ENCODE assay signal across 10 mouse cellular contexts in genomic region chr10:105509146-105509895, GRCm38 (mm10).
DNase-seq lines count a peak whose midpoint lies in the region; ATAC-seq and TF ChIP-seq lines count a peak whose summit lies in the region.
"Had no signal": no experiment of that assay in that cellular context is flagged by ENCODE, and none has a peak within 500 bp of the region (broad histone marks: within the 10 kb centered on the region; RNA-seq: fewer than 3 reads in every experiment).

No protein-coding gene starts in this region.

- H3K9me3 ChIP-seq in heart, embryonic 12.5 days (replicated peaks), result no peaks in the 10 kb centered on the region
- no peaks in the 10 kb centered on the region for H3K9me3 ChIP-seq in embryonic facial prominence, embryonic 15.5 days (replicated peaks)
- no peaks in the 10 kb centered on the region for H3K9me3 ChIP-seq in limb, embryonic 12.5 days
- H3K9me3 ChIP-seq in intestine, postnatal 0 days (ENCODE audit: control insufficient read depth), result no peaks in the 10 kb centered on the region
- H3K9me3 ChIP-seq: liver, embryonic 12.5 days had no signal

- no peak overlapping the region for H3K27ac ChIP-seq in heart, embryonic 12.5 days (ENCODE audit: poor library complexity, severe bottlenecking)
- no peak overlapping the region for H3K27ac ChIP-seq in heart, adult 2 months
- H3K27ac ChIP-seq in embryonic facial prominence, embryonic 15.5 days (replicated peaks), result no peak overlapping the region
- H3K27ac ChIP-seq in limb, embryonic 12.5 days, result peak overlapping the region; percentile 69; the same call in 1 of the 2 replicates
- no peak overlapping the region for H3K27ac ChIP-seq in intestine, postnatal 0 days (ENCODE audit: low read depth, low read length)

- H3K9ac ChIP-seq in heart, embryonic 12.5 days, result 0 out of 2 replicates have a peak overlapping the region, but pooled peaks have one; percentile 12
- H3K9ac ChIP-seq in heart, adult 2 months (ENCODE audit: low read depth, low read length), result no peak overlapping the region
- H3K9ac ChIP-seq in embryonic facial prominence, embryonic 15.5 days, result no peak overlapping the region
- H3K9ac ChIP-seq in limb, embryonic 12.5 days (replicated peaks), result no peak overlapping the region
- no peak overlapping the region for H3K9ac ChIP-seq in intestine, postnatal 0 days (ENCODE audit: low read depth, low read length)
- H3K9ac ChIP-seq: liver, embryonic 12.5 days had no signal

- H3K4me3 ChIP-seq in heart, embryonic 12.5 days, result peak overlapping the region; percentile 34
- H3K4me3 ChIP-seq in heart, adult 2 months, result no peak overlapping the region
- no peak overlapping the region for H3K4me3 ChIP-seq in embryonic facial prominence, embryonic 15.5 days (replicated peaks)
- no peak overlapping the region for H3K4me3 ChIP-seq in limb, embryonic 12.5 days (replicated peaks)
- no peak overlapping the region for H3K4me3 ChIP-seq in intestine, postnatal 0 days (ENCODE audit: low read depth, low read length)
- H3K4me3 ChIP-seq: liver, embryonic 12.5 days; myocyte had no signal

- DNase-seq in heart, adult 2 months, result no peak
- DNase-seq in brain, adult 2 months (ENCODE audit: low read depth, low spot score), result peak; percentile 43
- no peak for DNase-seq in embryo, embryonic 9.5 days (ENCODE audit: extremely low spot score)
- no peak for DNase-seq in left cerebral cortex, adult 9 months (ENCODE audit: low spot score in 2 of 2)

- TF ChIP-seq CTCF in heart, adult 2 months (IDR thresholded peaks at IDR 0.05), result no peak
- TF ChIP-seq CTCF in intestine, postnatal 0 days (IDR thresholded peaks at IDR 0.05; ENCODE audit: low read depth), result no peak

- no peak for ATAC-seq in heart, embryonic 12.5 days (ENCODE audit: insufficient number of reproducible peaks, low FRiP score)
- ATAC-seq in embryonic facial prominence, embryonic 15.5 days (ENCODE audit: insufficient number of reproducible peaks, low FRiP score, low TSS enrichment, low read depth), result peak; percentile 48
- peak; percentile 26; the same call in 1 of the 2 replicates for ATAC-seq in limb, embryonic 12.5 days (ENCODE audit: insufficient number of reproducible peaks, insufficient read depth, low FRiP score, low TSS enrichment, low read depth)
- ATAC-seq in intestine, postnatal 0 days, result no peak
- ATAC-seq: liver, embryonic 12.5 days had no signal

- 40% methylated on average over 11 of the region's 12 CpGs for WGBS in heart, embryonic 12.5 days
- 49% methylated on average over 11 of the region's 12 CpGs for WGBS in heart, adult 2 months
- WGBS in embryonic facial prominence, embryonic 15.5 days, result 52% methylated on average over 9 of the region's 12 CpGs
- 63% methylated on average over 9 of the region's 12 CpGs for WGBS in limb, embryonic 12.5 days
- whole genome bisulfite sequencing in intestine, postnatal 0 days, result 65% methylated on average over 10 of the region's 12 CpGs

- H3K27me3 ChIP-seq in heart, embryonic 12.5 days (replicated peaks), result no peaks in the 10 kb centered on the region
- no peaks in the 10 kb centered on the region for H3K27me3 ChIP-seq in heart, adult 2 months (ENCODE audit: control insufficient read depth, insufficient read depth, low read length)
- H3K27me3 ChIP-seq in embryonic facial prominence, embryonic 15.5 days, result no peaks in the 10 kb centered on the region
- H3K27me3 ChIP-seq in limb, embryonic 12.5 days, result no peaks in the 10 kb centered on the region
- H3K27me3 ChIP-seq in intestine, postnatal 0 days (replicated peaks; ENCODE audit: control insufficient read depth, insufficient read depth, low read length), result no peaks in the 10 kb centered on the region
- H3K27me3 ChIP-seq: liver, embryonic 12.5 days had no signal

- H3K36me3 ChIP-seq in heart, embryonic 12.5 days, result 0 out of 2 replicates have a peak, but pooled peaks cover 4% of the 10 kb centered on the region
- no peaks in the 10 kb centered on the region for H3K36me3 ChIP-seq in heart, adult 2 months (ENCODE audit: control insufficient read depth, insufficient read depth, low read length)
- peaks cover 12% of the 10 kb centered on the region; the same call in 1 of the 2 replicates for H3K36me3 ChIP-seq in embryonic facial prominence, embryonic 15.5 days
- H3K36me3 ChIP-seq in limb, embryonic 12.5 days, result peaks cover 17% of the 10 kb centered on the region
- H3K36me3 ChIP-seq in intestine, postnatal 0 days (ENCODE audit: control insufficient read depth, insufficient read depth), result no peaks in the 10 kb centered on the region

- no peak for TF ChIP-seq EP300 in heart, adult 2 months (IDR thresholded peaks at IDR 0.05; ENCODE audit: insufficient read depth, low read depth, low read length)

- H3K4me1 ChIP-seq in heart, embryonic 12.5 days (replicated peaks), result peaks cover 20% of the 10 kb centered on the region
- no peaks in the 10 kb centered on the region for H3K4me1 ChIP-seq in heart, adult 2 months (ENCODE audit: control insufficient read depth, insufficient read depth, low read length)
- H3K4me1 ChIP-seq in embryonic facial prominence, embryonic 15.5 days, result peaks cover 7% of the 10 kb centered on the region; the same call in 1 of the 2 replicates
- peaks cover 21% of the 10 kb centered on the region for H3K4me1 ChIP-seq in limb, embryonic 12.5 days (replicated peaks)
- H3K4me1 ChIP-seq in intestine, postnatal 0 days (replicated peaks; ENCODE audit: control insufficient read depth, insufficient read depth, low read length), result no peaks in the 10 kb centered on the region

- intact Hi-C loops in heart, adult 2 months (cut with DNase I), result no loop called here

- H3K79me2 ChIP-seq in heart, adult 2 months (replicated peaks; ENCODE audit: control insufficient read depth, insufficient read depth, low read length), result no peaks in the 10 kb centered on the region

- no peak for TF ChIP-seq POLR2A in heart, adult 2 months (IDR thresholded peaks at IDR 0.05; ENCODE audit: insufficient read depth, low read depth, low read length)

- H3K4me2 ChIP-seq in heart, embryonic 12.5 days, result peak overlapping the region; percentile 62
- no peak overlapping the region for H3K4me2 ChIP-seq in embryonic facial prominence, embryonic 15.5 days (replicated peaks)
- H3K4me2 ChIP-seq in limb, embryonic 12.5 days, result peak overlapping the region; percentile 36
- H3K4me2 ChIP-seq in intestine, postnatal 0 days (replicated peaks; ENCODE audit: low read depth), result no peak overlapping the region
- H3K4me2 ChIP-seq: liver, embryonic 12.5 days had no signal

Comparison
In these comparisons a context has a peak if more than half of its experiments do, and no peak if none do; other contexts are left out.
1. ATAC-seq: peak in embryonic facial prominence, embryonic 15.5 days (single experiment) and limb, embryonic 12.5 days (single experiment); none in heart, embryonic 12.5 days (single experiment) and intestine, postnatal 0 days (single experiment).
2. H3K4me2 ChIP-seq: peak in heart, embryonic 12.5 days (single experiment) and limb, embryonic 12.5 days (single experiment); none in embryonic facial prominence, embryonic 15.5 days (single experiment) and intestine, postnatal 0 days (single experiment).